Mouse (Mus musculus) left cerebral cortex, postnatal 25 days (tissue): ENCODE data around the gene Ppp1r12b. TPM values are rescaled to one million over a fixed set of nuclear protein-coding genes. Genes with fewer than 3 reads are reported as not detected.
"Not testable (repeated sequence)": the region's sequence is repeated elsewhere in the genome, so short reads cannot be mapped to it uniquely, and the experiment has no call there.

Source experiments
- DNase-seq, 2 experiments: peaks; one replicate each; pipeline ENCODE4 v3.0.0; 2022; ENCODE audit warnings: low spot score in 2 of 2, mixed read lengths in 1 of 2
- intact Hi-C: fragments of 180-260 bp; cut with DNase I; formaldehyde crosslinking; loops from one replicate; pipeline ENCODE4 v1.15.1; 2025
- total RNA-seq, 2 experiments: library from RNA; stranded (reverse); gene quantifications; 2 replicates each; pipeline ENCODE4 v1.2.3; 2021

The Ppp1r12b gene
- total RNA-seq, 2 experiments from 2014 or later = 79.1 to 81.7 TPM

- intact Hi-C loops = no loop called here
- DNase-seq = peak in 1 of 2 experiments; percentile 18
These were observed 97.2 kb downstream of the Ppp1r12b start for GRCm38 (mm10) chr1:134858344-134859053.

- peak; percentile 84 to 87 for DNase-seq
- intact Hi-C loops = loop anchor here (2.0 to 5.0 kb wide), 2 partner anchors 107 to 218 kb away; no protein-coding TSS in a partner anchor
These were observed 101.3 kb downstream of the Ppp1r12b start for GRCm38 (mm10) chr1:134854325-134854982.

GRCm38 (mm10) chr1:134852797-134853196, 102.9 kb downstream of the Ppp1r12b start:
- intact Hi-C loops = loop anchor here (5.0 kb wide), 1 partner anchor 105 kb away; no protein-coding TSS in a partner anchor
- DNase-seq = no peak

DNA sequence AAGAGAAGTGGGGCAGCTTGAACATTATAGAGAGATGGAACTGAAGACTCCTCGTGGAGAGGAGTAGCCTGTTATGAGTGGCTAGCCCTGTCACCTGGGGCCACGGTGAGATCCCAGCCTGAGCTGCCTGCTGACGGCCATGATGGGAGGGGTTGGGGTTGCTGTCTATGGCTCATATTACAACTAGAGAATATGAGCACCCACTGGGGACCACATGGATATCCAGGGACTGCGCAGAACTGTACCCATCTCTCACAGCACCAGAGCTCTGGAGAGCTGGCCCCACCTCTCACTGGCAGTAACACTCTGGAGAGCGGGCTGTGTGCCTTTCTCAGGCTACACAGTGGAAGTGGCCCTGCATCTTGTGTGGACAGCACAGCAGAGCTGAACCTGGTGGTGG, 104.5 kb downstream of the Ppp1r12b start:
- intact Hi-C loops = loop anchor here (5.0 kb wide), 1 partner anchor 104 kb away; no protein-coding TSS in a partner anchor

DNA sequence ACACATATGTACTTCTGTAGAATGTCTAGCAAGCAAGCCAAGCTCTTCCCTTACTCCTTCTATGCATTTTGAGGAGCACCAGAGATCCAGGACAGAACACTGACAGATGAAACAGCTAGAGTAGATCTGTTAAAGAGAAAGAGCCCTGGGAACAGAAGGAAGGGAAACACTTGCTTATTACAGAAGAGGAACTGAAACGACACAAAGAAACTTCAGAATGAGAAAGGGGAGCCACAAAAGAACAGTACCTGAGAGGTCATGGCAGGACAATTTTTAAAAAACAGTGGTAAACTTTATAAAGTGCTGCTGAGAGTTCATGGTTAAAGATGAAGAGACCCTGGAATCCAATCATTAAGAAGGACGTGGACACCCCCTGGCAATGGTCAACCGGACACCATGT, 105.4 kb downstream of the Ppp1r12b start:
- DNase-seq = no peak
- intact Hi-C loops = loop anchor here (5.0 kb wide), 1 partner anchor 103 kb away; no protein-coding TSS in a partner anchor

More for the DNA sequence above, 104.5 kb downstream of the Ppp1r12b start:
- DNase-seq = no peak

DNA sequence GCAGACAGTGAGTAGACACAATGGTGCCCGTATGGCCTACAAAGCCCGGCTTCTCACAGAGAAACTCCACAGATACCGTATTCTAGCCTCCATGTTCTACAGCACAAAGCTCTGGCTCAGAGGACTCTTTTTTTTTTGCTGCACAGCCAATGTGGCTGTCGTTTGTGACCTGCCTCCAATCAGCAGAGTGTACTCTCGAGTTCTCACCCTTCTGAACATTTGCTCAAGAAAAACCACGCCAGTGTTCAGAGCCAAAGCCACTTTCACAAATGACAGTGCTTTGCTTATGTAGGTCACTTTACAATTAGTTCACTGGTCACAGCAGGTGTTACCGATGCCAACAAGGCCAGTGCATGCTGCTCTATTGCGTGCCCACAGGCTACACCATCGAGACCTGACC, 107.9 kb downstream of the Ppp1r12b start:
- intact Hi-C loops = no loop called here

DNA sequence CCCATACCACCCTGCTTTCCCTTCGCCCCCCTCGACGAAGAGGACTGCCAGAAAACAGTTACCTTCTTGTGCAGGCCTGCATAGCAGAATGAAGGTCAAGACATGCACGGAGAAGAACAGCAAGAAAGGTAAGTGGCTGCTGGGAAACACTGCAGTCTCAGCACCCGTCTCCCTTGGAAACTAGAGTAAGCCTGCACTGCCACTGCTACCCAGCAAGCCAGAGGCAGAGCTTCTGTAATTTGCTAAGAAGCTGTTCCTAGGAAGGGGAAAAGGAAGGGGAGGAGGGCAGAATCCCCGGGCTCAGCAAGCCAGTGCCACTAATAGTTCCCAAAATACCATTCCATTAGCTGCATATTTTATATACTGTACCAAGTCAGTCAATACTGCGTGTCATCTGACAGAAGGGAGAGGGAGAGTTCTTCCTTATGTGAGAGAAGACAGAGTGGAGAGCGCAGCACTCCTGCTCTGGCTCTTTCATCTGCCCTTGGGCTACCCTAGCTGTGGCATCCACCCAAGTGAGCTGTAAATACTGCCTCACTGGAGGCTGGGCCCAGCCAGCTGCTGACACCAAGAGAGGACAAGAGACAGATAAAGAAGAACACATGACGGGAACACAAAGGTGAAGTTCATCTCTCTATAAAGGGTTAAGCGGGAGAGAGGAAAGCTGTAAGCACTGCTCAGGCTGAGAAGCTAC, 109.3 kb downstream of the Ppp1r12b start:
- peak; percentile 35 to 44 for DNase-seq
- intact Hi-C loops = no loop called here

More for the DNA sequence above, 107.9 kb downstream of the Ppp1r12b start:
- DNase-seq = no peak

DNA sequence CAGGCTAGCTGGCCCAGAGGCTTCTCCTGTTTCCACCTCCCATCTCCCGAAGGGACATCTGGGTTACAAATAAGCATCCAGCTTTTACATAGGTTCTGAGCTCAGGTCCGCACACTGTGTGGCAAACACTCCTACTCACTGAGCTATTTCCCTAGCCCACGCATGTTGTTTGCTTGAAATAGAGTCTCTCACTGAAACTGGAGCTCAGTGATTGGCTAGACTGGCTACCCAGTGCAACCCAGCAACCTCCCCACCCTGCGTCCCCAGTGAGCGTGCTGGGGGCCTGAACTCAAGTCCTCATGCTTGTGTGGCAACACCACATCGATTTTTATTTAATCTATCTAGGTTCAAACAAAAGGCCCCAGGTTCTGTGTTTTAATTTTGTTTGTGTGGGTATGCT, 112.4 kb downstream of the Ppp1r12b start:
- intact Hi-C loops = no loop called here
- peak in 1 of 2 experiments; percentile 30 for DNase-seq

DNA sequence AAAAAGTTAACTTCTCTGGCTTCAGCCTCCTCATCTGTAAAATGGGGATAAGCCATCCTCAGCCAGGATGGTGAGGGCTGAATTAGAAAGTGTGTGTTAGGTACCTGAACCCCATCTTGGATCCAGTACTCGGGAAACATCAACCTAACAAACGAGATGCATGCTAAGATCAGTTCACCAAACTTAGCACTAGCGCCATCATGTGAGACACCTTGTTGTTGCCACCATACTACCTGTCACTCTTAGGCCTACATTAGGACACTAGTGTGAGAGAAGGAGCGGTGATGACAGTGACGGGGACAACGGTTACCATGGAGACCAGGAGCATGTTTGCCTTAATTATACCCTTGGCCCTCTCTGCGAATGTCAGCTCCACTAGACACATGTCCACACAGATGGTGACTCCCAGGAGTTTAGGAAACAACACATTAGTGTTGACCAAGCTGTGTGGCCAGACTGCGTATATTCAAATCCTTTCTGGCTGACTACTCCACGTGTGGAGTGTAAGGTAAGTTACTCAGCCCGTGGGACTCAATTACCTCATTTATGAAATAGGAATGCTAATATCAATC, 118.7 kb downstream of the Ppp1r12b start:
- intact Hi-C loops = no loop called here

GRCm38 (mm10) chr1:134830881-134831280, 124.9 kb downstream of the Ppp1r12b start:
- DNase-seq = not testable (repeated sequence)
- intact Hi-C loops = loop anchor here (5.0 kb wide), 1 partner anchor 194 kb away; no protein-coding TSS in a partner anchor

More for the DNA sequence above, 118.7 kb downstream of the Ppp1r12b start:
- no peak for DNase-seq

DNA sequence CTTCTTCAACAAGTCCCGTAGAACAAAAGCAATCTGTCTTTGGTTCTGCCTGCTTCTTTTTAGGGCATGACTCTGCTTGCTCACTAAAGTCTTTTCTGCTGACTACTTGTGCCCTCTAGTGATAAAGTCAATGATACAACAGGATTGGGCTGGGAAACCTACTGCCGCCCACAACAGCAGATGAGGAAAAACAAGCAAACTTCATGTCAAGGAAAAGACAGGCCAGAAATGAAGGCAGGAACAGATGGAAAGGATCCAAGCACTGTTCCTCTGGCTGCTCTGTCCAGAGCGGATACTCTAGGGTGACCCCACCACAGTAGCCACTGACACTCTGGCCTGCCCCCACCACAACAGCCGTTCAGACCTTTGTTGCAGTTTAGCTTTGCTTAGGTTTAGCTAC, 126.1 kb downstream of the Ppp1r12b start:
- intact Hi-C loops = loop anchor here (1.0 to 5.0 kb wide), 2 partner anchors 84 to 192 kb away; no protein-coding TSS in a partner anchor
- peak in 1 of 2 experiments; percentile 54 for DNase-seq

- intact Hi-C loops = no loop called here
- DNase-seq = no peak
These were observed 130.8 kb downstream of the Ppp1r12b start for GRCm38 (mm10) chr1:134824896-134825295.

GRCm38 (mm10) chr1:134823842-134824241, 131.9 kb downstream of the Ppp1r12b start:
- no peak for DNase-seq
- intact Hi-C loops = no loop called here

- intact Hi-C loops = no loop called here
- DNase-seq = no peak
These were observed 132.4 kb downstream of the Ppp1r12b start for GRCm38 (mm10) chr1:134823323-134823722.

- intact Hi-C loops = no loop called here
- DNase-seq = no peak
These were observed 134.9 kb downstream of the Ppp1r12b start for GRCm38 (mm10) chr1:134820882-134821281.

DNA sequence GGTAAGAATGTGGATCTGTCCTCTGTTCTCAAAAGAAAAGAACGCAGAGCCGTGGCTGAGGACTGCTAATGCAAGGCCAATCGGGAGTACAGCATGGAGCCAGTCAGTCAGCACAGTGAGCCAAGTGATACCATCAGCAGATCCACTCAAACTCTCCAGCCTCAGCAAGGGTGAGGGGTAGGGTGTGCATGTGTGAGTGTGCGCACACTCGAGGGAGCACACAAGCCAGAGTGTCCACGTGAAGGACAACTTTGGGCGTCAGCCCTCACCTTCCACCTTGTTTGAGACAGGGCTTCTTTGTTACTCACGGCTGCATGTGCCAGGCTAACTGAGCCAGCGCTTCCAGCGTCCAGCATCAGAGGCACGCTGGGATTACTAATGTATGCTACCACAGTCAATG, 136.5 kb downstream of the Ppp1r12b start:
- no peak for DNase-seq
- intact Hi-C loops = no loop called here

- intact Hi-C loops = no loop called here
- peak in 1 of 2 experiments; percentile 72 for DNase-seq
These were observed 137.0 kb downstream of the Ppp1r12b start for GRCm38 (mm10) chr1:134818716-134819115.

- no peak for DNase-seq
- intact Hi-C loops = no loop called here
These were observed 137.7 kb downstream of the Ppp1r12b start for GRCm38 (mm10) chr1:134817916-134818595.

DNA sequence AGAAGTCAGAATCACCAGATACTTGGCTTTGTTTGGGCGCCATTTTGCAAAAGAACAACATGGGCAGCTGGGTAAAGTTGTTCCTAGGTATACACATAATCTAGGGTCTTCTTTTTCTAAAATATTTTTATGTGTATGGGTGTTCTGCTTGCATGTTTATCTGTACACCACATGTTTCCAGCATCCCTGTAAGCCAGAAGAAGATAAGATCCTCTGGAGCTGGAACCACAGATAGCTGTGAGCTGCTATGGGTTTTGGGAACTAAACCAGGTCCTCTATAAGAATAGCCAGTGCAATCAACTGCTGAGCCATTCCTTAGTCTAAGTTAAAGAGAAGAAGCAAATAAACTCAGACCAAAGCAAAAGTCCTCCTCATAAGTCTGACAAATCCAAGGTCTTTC, 138.6 kb downstream of the Ppp1r12b start:
- intact Hi-C loops = no loop called here
- DNase-seq = no peak
